In the genomic region with DNA sequence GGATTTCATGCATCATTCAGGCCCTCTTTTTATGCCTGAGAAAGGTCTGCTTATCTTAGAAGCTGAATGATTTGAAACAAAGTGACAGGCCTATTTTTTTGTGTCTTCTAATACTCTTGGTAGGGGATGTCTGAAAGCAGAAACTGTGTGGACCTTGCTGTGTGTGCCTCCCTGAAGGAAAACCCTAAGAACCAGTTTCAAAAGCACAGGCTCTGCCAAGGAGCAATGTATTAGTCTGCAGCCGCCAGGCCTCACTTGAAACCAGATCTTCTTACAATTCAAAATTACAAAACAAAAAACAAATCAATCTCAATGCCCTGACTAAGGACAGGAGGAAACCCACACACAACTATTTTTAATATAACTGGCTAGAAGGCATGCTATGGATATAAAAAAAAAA, we compare ENCODE assay signal across 13 mouse cellular contexts. TPM values are rescaled to one million over a fixed set of nuclear protein-coding genes. Genes with fewer than 3 reads are reported as not detected.
DNase-seq lines count a peak whose midpoint lies in the region; ATAC-seq lines count a peak whose summit lies in the region.
"Had no signal": no experiment of that assay in that cellular context is flagged by ENCODE, and none has a peak within 500 bp of the region (broad histone marks: within the 10 kb centered on the region; RNA-seq: fewer than 3 reads in every experiment).

No protein-coding gene starts in this region.

- ATAC-seq in lung, embryonic 15.5 days (ENCODE audit: borderline replicate concordance, extremely low read depth, low FRiP score, low TSS enrichment), result no peak
- peak; percentile 62 for ATAC-seq in forebrain, embryonic 11.5 days (replicated peaks; ENCODE audit: low FRiP score)
- no peak for ATAC-seq in neural tube, embryonic 15.5 days (ENCODE audit: low FRiP score)

- no peak overlapping the region for H3K4me2 ChIP-seq in lung, embryonic 15.5 days
- H3K4me2 ChIP-seq in forebrain, embryonic 11.5 days (ENCODE audit: low read depth, low read length, severe bottlenecking), result no peak overlapping the region
- no peak overlapping the region for H3K4me2 ChIP-seq in neural tube, embryonic 15.5 days

- no peak for DNase-seq in lung, postnatal 14 days
- no peak for DNase-seq in forebrain, embryonic 11.5 days (ENCODE audit: low spot score)
- DNase-seq in limb, embryonic 10.5 days (ENCODE audit: low spot score), result no peak
- DNase-seq in ovary, postnatal 10 days (ENCODE audit: low spot score), result no peak
- DNase-seq in kidney, postnatal 36 days, result no peak
- no peak for DNase-seq in adrenal gland, postnatal 14 days
- DNase-seq: adrenal gland, adult 2 months; cerebellum, adult 9-11 months; kidney, adult 18-20 months; lung, adult 2 months had no signal

- 0 out of 2 replicates have a peak overlapping the region, but pooled peaks have one; percentile 9 for H3K27ac ChIP-seq in lung, embryonic 15.5 days
- H3K27ac ChIP-seq in forebrain, embryonic 11.5 days (ENCODE audit: low read depth, low read length), result peak overlapping the region; percentile 81
- peak overlapping the region; percentile 21; the same call in 1 of the 2 replicates for H3K27ac ChIP-seq in limb, embryonic 10.5 days
- peak overlapping the region; percentile 58; the same call in 1 of the 2 replicates for H3K27ac ChIP-seq in neural tube, embryonic 15.5 days (replicated peaks)
- H3K27ac ChIP-seq: left cerebral cortex, adult 2 months had no signal

- no peaks in the 10 kb centered on the region for H3K9me3 ChIP-seq in lung, embryonic 15.5 days
- H3K9me3 ChIP-seq in forebrain, embryonic 11.5 days (ENCODE audit: control insufficient read depth, low read length), result no peaks in the 10 kb centered on the region
- H3K9me3 ChIP-seq in limb, embryonic 10.5 days (replicated peaks), result no peaks in the 10 kb centered on the region
- H3K9me3 ChIP-seq in neural tube, embryonic 15.5 days (replicated peaks), result no peaks in the 10 kb centered on the region

- no peaks in the 10 kb centered on the region for H3K4me1 ChIP-seq in lung, embryonic 15.5 days
- peaks cover 10% of the 10 kb centered on the region; the same call in 1 of the 2 replicates for H3K4me1 ChIP-seq in forebrain, embryonic 11.5 days (replicated peaks; ENCODE audit: control insufficient read depth, insufficient read depth, low read length)
- H3K4me1 ChIP-seq in limb, embryonic 10.5 days, result peaks cover 5% of the 10 kb centered on the region; the same call in 1 of the 2 replicates
- H3K4me1 ChIP-seq in neural tube, embryonic 15.5 days, result peaks cover 4% of the 10 kb centered on the region

- H3K4me3 ChIP-seq in lung, embryonic 15.5 days, result no peak overlapping the region
- no peak overlapping the region for H3K4me3 ChIP-seq in forebrain, embryonic 11.5 days (ENCODE audit: low read depth, low read length)
- no peak overlapping the region for H3K4me3 ChIP-seq in limb, embryonic 10.5 days
- H3K4me3 ChIP-seq in neural tube, embryonic 15.5 days (replicated peaks), result no peak overlapping the region
- H3K4me3 ChIP-seq: left cerebral cortex, adult 2 months had no signal

- no peak overlapping the region for H3K9ac ChIP-seq in lung, embryonic 15.5 days
- no peak overlapping the region for H3K9ac ChIP-seq in forebrain, embryonic 11.5 days (ENCODE audit: low read length)
- H3K9ac ChIP-seq in neural tube, embryonic 15.5 days (replicated peaks), result no peak overlapping the region

- no peaks in the 10 kb centered on the region for H3K36me3 ChIP-seq in lung, embryonic 15.5 days
- no peaks in the 10 kb centered on the region for H3K36me3 ChIP-seq in forebrain, embryonic 11.5 days (ENCODE audit: control insufficient read depth, insufficient read depth, low read length)
- no peaks in the 10 kb centered on the region for H3K36me3 ChIP-seq in limb, embryonic 10.5 days
- no peaks in the 10 kb centered on the region for H3K36me3 ChIP-seq in neural tube, embryonic 15.5 days

- no peaks in the 10 kb centered on the region for H3K27me3 ChIP-seq in lung, embryonic 15.5 days
- H3K27me3 ChIP-seq in forebrain, embryonic 11.5 days (ENCODE audit: control insufficient read depth, insufficient read depth, low read length), result no peaks in the 10 kb centered on the region
- H3K27me3 ChIP-seq in limb, embryonic 10.5 days (ENCODE audit: low read depth, poor library complexity, severe bottlenecking), result no peaks in the 10 kb centered on the region
- no peaks in the 10 kb centered on the region for H3K27me3 ChIP-seq in neural tube, embryonic 15.5 days (replicated peaks)

- 42% methylated on average over 1 of the region's 1 CpGs for WGBS in lung, embryonic 15.5 days
- WGBS in forebrain, embryonic 11.5 days, result 19% methylated on average over 1 of the region's 1 CpGs
- WGBS in limb, embryonic 10.5 days, result 78% methylated on average over 1 of the region's 1 CpGs
- WGBS in neural tube, embryonic 15.5 days, result 42% methylated on average over 1 of the region's 1 CpGs

RNA-seq across cellular contexts. Expression of a gene that starts 12.5 kb away (rescaled TPM):
- polyA plus RNA-seq in lung, embryonic 15.5 days (2015; fragmentation: Nextera tagmentation; extraction: Ambion mirVana), result 76.3 and 78.8 TPM in 2 replicates
- 98.6 and 99.3 TPM in 2 replicates for polyA plus RNA-seq in forebrain, embryonic 11.5 days (2014; fragmentation: Nextera tagmentation; extraction: Ambion mirVana)
- 84.4 and 85.5 TPM in 2 replicates for polyA plus RNA-seq in limb, embryonic 10.5 days (2016; fragmentation: Nextera tagmentation; extraction: Ambion mirVana)
- polyA plus RNA-seq in neural tube, embryonic 15.5 days (2015; fragmentation: Nextera tagmentation; extraction: Ambion mirVana), result 68.2 and 74.6 TPM in 2 replicates
- total RNA-seq in adrenal gland, postnatal 14 days (2021), result 249 and 263 TPM in 2 replicates

RNA-seq across cellular contexts. Expression of a gene that starts 23.2 kb away (rescaled TPM):
- 4.0 and 4.9 TPM in 2 replicates for polyA plus RNA-seq in lung, embryonic 15.5 days (2015; fragmentation: Nextera tagmentation; extraction: Ambion mirVana)
- 17.9 and 20.3 TPM in 2 replicates for polyA plus RNA-seq in forebrain, embryonic 11.5 days (2014; fragmentation: Nextera tagmentation; extraction: Ambion mirVana)
- polyA plus RNA-seq in limb, embryonic 10.5 days (2016; fragmentation: Nextera tagmentation; extraction: Ambion mirVana), result 2.8 TPM in 2 replicates
- 2.1 and 3.3 TPM in 2 replicates for polyA plus RNA-seq in neural tube, embryonic 15.5 days (2015; fragmentation: Nextera tagmentation; extraction: Ambion mirVana)
- 16.9 and 17.4 TPM in 2 replicates for total RNA-seq in adrenal gland, postnatal 14 days (2021)

Comparison
In these comparisons a context has a peak if more than half of its experiments do, and no peak if none do; other contexts are left out.
1. H3K27ac ChIP-seq: peak in every context shown above with its lines; median percentile 81 in forebrain, embryonic 11.5 days; 58 in neural tube, embryonic 15.5 days; 21 in limb, embryonic 10.5 days; 9 in lung, embryonic 15.5 days.